Mouse (Mus musculus) T-helper 2 cell (primary cell): ENCODE results near the gene Mrpl52.

Source experiments
- in situ Hi-C: fragments of 300-600 bp; cut with MboI, MseI; formaldehyde crosslinking; loops from one replicate; pipeline ENCODE4 v1.15.1; 2025; ENCODE audit warnings: high pct_unique_total_duplicates

Mrpl52 gene

DNA sequence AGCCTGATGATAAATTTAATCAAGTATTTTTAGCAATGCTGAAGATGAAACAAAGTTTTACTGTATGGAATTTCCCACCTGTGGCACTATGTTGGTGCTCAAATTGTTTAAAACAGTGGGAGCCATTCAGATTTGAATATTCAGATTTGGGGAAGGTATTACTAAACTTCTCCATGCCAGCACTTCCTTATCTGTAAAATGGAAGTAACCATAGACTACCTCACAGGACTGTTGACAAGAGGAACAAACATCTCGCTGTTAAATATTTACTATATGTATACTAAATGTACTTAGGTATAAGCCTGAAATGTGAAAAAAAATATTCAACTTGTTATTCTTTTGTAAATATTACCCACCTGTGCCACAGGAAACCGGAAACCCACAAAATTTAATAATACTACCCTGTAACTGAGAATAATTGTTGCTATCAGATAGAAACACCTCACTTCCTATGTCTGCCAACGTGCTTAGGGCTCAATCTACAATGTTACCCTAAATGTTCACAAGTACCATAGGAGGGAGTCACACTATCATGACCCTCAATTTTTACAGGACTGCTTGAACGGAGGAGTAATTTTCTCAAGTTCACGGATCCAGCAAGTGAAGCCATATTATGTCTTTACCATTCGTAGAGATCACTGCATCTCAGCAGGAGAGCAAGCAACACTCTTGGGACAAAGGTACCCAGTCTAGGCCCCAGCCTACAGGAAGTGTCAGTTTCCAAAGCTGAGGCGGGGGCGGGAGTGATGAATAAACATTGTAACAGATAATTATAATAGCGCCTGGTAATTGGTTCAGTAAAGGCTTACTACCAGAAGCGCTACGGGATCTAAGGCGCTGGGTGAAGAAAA lies 36.6 kb downstream of the Mrpl52 start:
- in situ Hi-C loops, result no loop called here

DNA sequence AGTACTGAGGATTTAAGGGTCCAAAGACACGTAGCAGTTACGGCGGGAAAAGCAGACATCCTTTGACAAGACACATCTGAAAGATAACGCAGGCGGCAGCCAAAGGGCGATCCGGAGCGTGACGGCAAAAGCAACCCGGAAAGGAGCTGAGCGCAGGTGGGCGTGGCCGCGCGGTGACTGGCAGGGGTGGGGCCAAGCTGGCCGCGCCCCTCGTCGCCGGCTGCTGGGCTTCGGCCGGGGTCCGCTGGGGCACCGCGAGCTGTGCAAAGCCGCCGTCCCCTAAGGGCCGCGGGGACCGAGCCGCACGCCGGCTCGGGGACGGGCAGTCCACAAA lies 37.2 kb downstream of the Mrpl52 start, which contains the start of gene Lrp10:
Gene Lrp10 (plus strand): TSS at position 179 of the 334 bp plus-strand sequence.
- in situ Hi-C loops, result no loop called here

- in situ Hi-C loops, result no loop called here
These were observed 37.7 kb downstream of the Mrpl52 start for GRCm38 (mm10) chr14:54464293-54465005.

GRCm38 (mm10) chr14:54471467-54471866 lies 44.8 kb downstream of the Mrpl52 start:
- in situ Hi-C loops, result no loop called here

- in situ Hi-C loops, result no loop called here
These were observed 46.0 kb downstream of the Mrpl52 start for GRCm38 (mm10) chr14:54472671-54473070.

DNA sequence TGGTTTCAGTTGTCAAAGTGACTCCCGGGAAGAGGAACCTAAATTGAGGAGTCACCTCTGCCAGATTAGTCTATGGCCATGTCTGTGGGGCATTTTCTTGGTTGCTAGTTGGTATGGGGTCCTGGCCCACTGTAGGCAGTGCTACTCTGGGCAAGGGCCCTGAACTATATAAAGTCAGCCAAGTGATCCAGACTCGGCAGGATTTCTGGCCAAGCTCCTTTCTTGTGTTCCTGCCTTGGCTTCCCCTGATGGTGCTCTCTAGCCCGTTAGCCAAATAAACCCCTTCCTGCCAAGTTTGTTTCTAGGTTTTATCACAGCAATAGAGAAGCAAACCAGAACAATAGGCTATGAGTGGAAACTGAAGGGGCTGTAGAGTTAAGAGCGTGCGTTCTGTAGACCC lies 48.0 kb downstream of the Mrpl52 start:
- in situ Hi-C loops, result no loop called here

DNA sequence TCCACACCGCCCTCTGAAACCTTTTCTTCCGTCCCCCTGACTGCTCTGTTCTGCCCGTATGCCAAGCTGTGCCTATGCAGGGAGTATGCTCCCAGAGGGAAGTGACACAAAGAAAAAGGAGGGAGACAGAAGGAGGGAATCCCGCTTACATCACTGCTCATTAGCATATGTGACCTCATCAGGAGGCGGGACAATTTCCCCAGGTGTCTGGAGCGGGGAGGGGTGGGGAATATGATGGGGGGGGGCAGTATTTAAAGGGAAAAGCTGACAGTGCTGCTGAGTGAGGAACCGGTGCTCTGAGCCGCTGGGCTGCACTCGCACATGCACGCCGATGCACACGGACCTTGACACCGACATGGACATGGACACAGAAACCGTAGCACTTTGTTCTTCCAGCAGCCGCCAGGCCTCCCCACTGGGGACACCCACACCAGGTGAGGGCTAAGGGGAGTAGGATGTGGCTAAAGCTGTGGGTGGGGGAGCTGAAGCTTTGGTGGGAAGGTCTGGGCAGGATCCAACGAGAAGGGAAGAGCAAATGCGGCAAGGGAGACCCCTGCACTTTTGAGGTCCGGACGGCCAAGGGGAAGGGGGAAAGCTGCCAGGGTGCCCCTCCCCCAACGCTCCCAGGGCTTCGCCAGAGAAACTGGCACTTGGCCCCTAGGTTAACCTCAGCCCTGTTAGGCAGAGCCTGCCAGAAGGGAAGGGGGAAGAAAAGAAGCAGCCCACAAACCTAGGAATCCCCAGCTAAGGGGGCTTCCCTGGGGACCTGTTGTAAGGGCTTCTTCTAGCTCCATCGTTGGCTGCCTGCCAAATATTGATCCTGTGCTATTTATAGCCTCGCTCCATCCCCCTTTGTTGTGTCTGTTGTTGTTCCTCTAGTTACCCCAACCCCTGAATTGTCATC lies 49.5 kb downstream of the Mrpl52 start, which contains the start of gene Rem2:
Gene Rem2 (plus strand): TSS at position 160 of the 904 bp plus-strand sequence.
- in situ Hi-C loops, result no loop called here

DNA sequence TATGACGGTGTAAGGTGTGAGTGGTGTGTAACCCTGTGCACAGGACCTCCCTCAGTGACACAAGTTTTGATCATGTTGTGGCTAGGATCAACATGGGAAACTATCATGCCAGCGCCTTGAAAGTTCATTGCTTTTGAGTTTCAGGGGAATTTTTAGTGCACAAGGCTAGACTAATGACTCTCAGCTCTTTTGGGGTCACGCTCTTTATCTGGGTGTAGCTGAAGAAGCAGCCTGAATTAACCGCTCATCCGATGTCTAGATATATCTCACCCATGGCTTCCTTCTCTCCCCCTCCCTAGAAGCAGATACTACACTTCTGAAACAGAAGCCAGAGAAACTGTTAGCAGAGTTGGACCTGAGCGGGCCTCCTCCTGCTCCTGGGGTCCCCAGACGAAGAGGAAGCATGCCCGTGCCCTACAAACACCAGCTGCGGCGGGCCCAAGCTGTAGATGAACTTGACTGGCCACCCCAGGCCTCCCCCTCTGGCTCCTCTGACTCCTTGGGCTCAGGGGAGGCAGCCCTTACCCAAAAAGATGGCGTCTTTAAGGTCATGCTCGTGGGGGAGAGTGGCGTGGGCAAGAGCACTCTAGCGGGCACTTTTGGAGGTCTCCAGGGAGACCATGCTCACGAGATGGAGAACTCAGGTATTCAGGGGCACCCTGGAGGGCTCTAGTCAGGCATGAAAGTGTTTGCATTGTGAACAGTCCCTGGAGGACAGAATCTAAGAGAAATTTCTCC lies 50.6 kb downstream of the Mrpl52 start:
- in situ Hi-C loops, result no loop called here
